Mouse (Mus musculus) neural tube, embryonic 11.5 days (tissue): ENCODE measurements around the gene Pdk2. TPM values are rescaled to one million over a fixed set of nuclear protein-coding genes. Genes with fewer than 3 reads are reported as not detected.

Experiments used
- ATAC-seq: fragments of 200-750 bp; cut with Nextera tagmentation; 2 replicates; pipeline ENCODE4 v1.8.0; 2017; ENCODE audit warnings: moderate number of reproducible peaks, mild to moderate bottlenecking, moderate TSS enrichment, moderate library complexity; ENCODE audit not compliant: insufficient read depth, low FRiP score, low TSS enrichment
- DNase-seq: peaks from one replicate; pipeline ENCODE4 v3.0.0-alpha.2; 2015; ENCODE audit warnings: low spot score
- H3K27ac ChIP-seq: fragments of 300-500 bp; sonication (generic); 2 replicates; pipeline ENCODE4 v1.5.1; 2014; ENCODE audit warnings: low read depth, mild to moderate bottlenecking, low read length
- H3K27me3 ChIP-seq: fragments of 300-500 bp; sonication (generic); 2 replicates; pipeline ENCODE4 v1.6.1; 2014; ENCODE audit warnings: mild to moderate bottlenecking, low read length, mixed read lengths; ENCODE audit not compliant: control insufficient read depth, insufficient read depth
- H3K36me3 ChIP-seq: fragments of 300-500 bp; sonication (generic); 2 replicates; pipeline ENCODE4 v1.6.1; 2014; ENCODE audit warnings: mild to moderate bottlenecking, low read length, moderate library complexity, mixed read lengths; ENCODE audit not compliant: control insufficient read depth, insufficient read depth
- H3K4me1 ChIP-seq: fragments of 300-500 bp; sonication (generic); 2 replicates; pipeline ENCODE4 v1.6.1; 2014; ENCODE audit warnings: low read length, mixed read lengths; ENCODE audit not compliant: control insufficient read depth, insufficient read depth
- H3K4me2 ChIP-seq: fragments of 300-500 bp; sonication (generic); 2 replicates; pipeline ENCODE4 v1.6.1; 2014; ENCODE audit warnings: low read depth, mild to moderate bottlenecking, moderate library complexity
- H3K4me3 ChIP-seq: fragments of 300-500 bp; sonication (generic); 2 replicates; pipeline ENCODE4 v1.5.1; 2014; ENCODE audit warnings: low read depth, low read length
- H3K9ac ChIP-seq: fragments of 300-500 bp; sonication (generic); 2 replicates; pipeline ENCODE4 v1.6.1; 2014; ENCODE audit warnings: mild to moderate bottlenecking, low read length
- H3K9me3 ChIP-seq: fragments of 300-500 bp; sonication (generic); 2 replicates; pipeline ENCODE4 v1.6.1; 2016; ENCODE audit warnings: low read length; ENCODE audit not compliant: control insufficient read depth
- WGBS: fragments of 180-500 bp; shearing (Covaris S2); extraction: QIAGEN DNeasy Blood & Tissue Kit; methylation state at CpG from one replicate; pipeline ENCODE4 v1.1.7; 2014; 5-methylcytosine and 5-hydroxymethylcytosine counted together
- polyA plus RNA-seq: library from polyadenylated mRNA; unstranded; fragments of >200 nt; fragmentation: Nextera tagmentation; extraction: Ambion mirVana; gene quantifications from 2 replicates; pipeline ENCODE4 v1.2.1, GENCODE M21; 2014

Gene Pdk2
- polyA plus RNA-seq = 16.2 and 17.9 TPM in 2 replicates

- no peak within 1 kb of the TSS for H3K27ac ChIP-seq
- peak; percentile 97 for ATAC-seq
- peak within 1 kb of the TSS; percentile 95 for H3K4me2 ChIP-seq
Measured at GRCm38 (mm10) chr11:95041139-95041609, at the start of gene Pdk2. Gene Pdk2 (minus strand): TSS chr11:95041354.

GRCm38 (mm10) chr11:95088857-95089779, 48.0 kb upstream of the Pdk2 start:
- no peak for ATAC-seq
- DNase-seq = no peak

More at GRCm38 (mm10) chr11:95041139-95041609, at the start of gene Pdk2:
- H3K9ac ChIP-seq = peak within 1 kb of the TSS; percentile 69
- peak; percentile 97 for DNase-seq
- under 1% methylated on average over 41 of the region's 41 CpGs for WGBS
- H3K27me3 ChIP-seq = no peaks in the 10 kb centered on the region
- peaks cover 6% of the 10 kb centered on the region for H3K4me1 ChIP-seq
- H3K36me3 ChIP-seq = no peaks in the 10 kb centered on the region
- peak within 1 kb of the TSS; percentile 68 for H3K4me3 ChIP-seq
- no peaks in the 10 kb centered on the region for H3K9me3 ChIP-seq

GRCm38 (mm10) chr11:95088286-95088685, 47.1 kb upstream of the Pdk2 start:
- H3K9ac ChIP-seq = no peak overlapping the region
- DNase-seq = no peak
- no peak overlapping the region for H3K27ac ChIP-seq
- no peak for ATAC-seq
- no peak overlapping the region for H3K4me3 ChIP-seq
- H3K4me2 ChIP-seq = no peak overlapping the region
- no peaks in the 10 kb centered on the region for H3K9me3 ChIP-seq
- H3K4me1 ChIP-seq = no peaks in the 10 kb centered on the region
- WGBS = 54% methylated on average over 7 of the region's 7 CpGs
- no peaks in the 10 kb centered on the region for H3K27me3 ChIP-seq
- H3K36me3 ChIP-seq = no peaks in the 10 kb centered on the region

More at GRCm38 (mm10) chr11:95088857-95089779, 48.0 kb upstream of the Pdk2 start:
- H3K27ac ChIP-seq = no peak overlapping the region
- no peak overlapping the region for H3K4me3 ChIP-seq
- no peak overlapping the region for H3K9ac ChIP-seq
- no peaks in the 10 kb centered on the region for H3K4me1 ChIP-seq
- 70% methylated on average over 16 of the region's 16 CpGs for WGBS
- H3K36me3 ChIP-seq = no peaks in the 10 kb centered on the region
- H3K27me3 ChIP-seq = no peaks in the 10 kb centered on the region
- H3K9me3 ChIP-seq = no peaks in the 10 kb centered on the region
- no peak overlapping the region for H3K4me2 ChIP-seq

- WGBS = 79% methylated on average over 17 of the region's 17 CpGs
- no peak for ATAC-seq
- H3K36me3 ChIP-seq = no peaks in the 10 kb centered on the region
- no peak overlapping the region for H3K9ac ChIP-seq
- no peaks in the 10 kb centered on the region for H3K27me3 ChIP-seq
- H3K4me3 ChIP-seq = no peak overlapping the region
- DNase-seq = no peak
- H3K9me3 ChIP-seq = no peaks in the 10 kb centered on the region
- no peak overlapping the region for H3K27ac ChIP-seq
- H3K4me1 ChIP-seq = no peaks in the 10 kb centered on the region
- no peak overlapping the region for H3K4me2 ChIP-seq
Measured at GRCm38 (mm10) chr11:95087301-95088228, 46.4 kb upstream of the Pdk2 start.

- Histone ChIP-seq H3K4me3 (no peak overlapping the region), H3K27ac (no peak overlapping the region), H3K4me2 (no peak overlapping the region), H3K9me3 (no peaks in the 10 kb centered on the region), H3K27me3 (no peaks in the 10 kb centered on the region), H3K4me1 (no peaks in the 10 kb centered on the region), H3K36me3 (no peaks in the 10 kb centered on the region), H3K9ac (no peak overlapping the region)
- ATAC-seq = no peak
- whole genome bisulfite sequencing = 54% methylated on average over 5 of the region's 5 CpGs
- DNase-seq = no peak
Measured at GRCm38 (mm10) chr11:95086229-95086628, 45.1 kb upstream of the Pdk2 start.

GRCm38 (mm10) chr11:95085710-95086109, 44.6 kb upstream of the Pdk2 start:
- 16% methylated on average over 5 of the region's 5 CpGs for WGBS
- no peaks in the 10 kb centered on the region for H3K4me1 ChIP-seq
- ATAC-seq (no peak), DNase-seq (no peak)
- H3K9me3 ChIP-seq = no peaks in the 10 kb centered on the region
- H3K4me3 ChIP-seq = no peak overlapping the region
- H3K27ac ChIP-seq = no peak overlapping the region
- no peaks in the 10 kb centered on the region for H3K36me3 ChIP-seq
- no peaks in the 10 kb centered on the region for H3K27me3 ChIP-seq
- no peak overlapping the region for H3K9ac ChIP-seq
- no peak overlapping the region for H3K4me2 ChIP-seq

GRCm38 (mm10) chr11:95084811-95085382, 43.7 kb upstream of the Pdk2 start:
- no peaks in the 10 kb centered on the region for H3K36me3 ChIP-seq
- ATAC-seq = no peak
- no peaks in the 10 kb centered on the region for H3K4me1 ChIP-seq
- no peak for DNase-seq
- no peak overlapping the region for H3K27ac ChIP-seq
- H3K27me3 ChIP-seq = no peaks in the 10 kb centered on the region
- H3K9me3 ChIP-seq = no peaks in the 10 kb centered on the region
- H3K4me3 ChIP-seq = no peak overlapping the region
- WGBS = 40% methylated on average over 5 of the region's 5 CpGs
- no peak overlapping the region for H3K4me2 ChIP-seq
- H3K9ac ChIP-seq = no peak overlapping the region

GRCm38 (mm10) chr11:95084175-95084574, 43.0 kb upstream of the Pdk2 start:
- 27% methylated on average over 4 of the region's 4 CpGs for WGBS
- DNase-seq (no peak), ATAC-seq (no peak)
- Histone ChIP-seq H3K9me3 (no peaks in the 10 kb centered on the region), H3K36me3 (no peaks in the 10 kb centered on the region), H3K27ac (no peak overlapping the region), H3K4me3 (no peak overlapping the region), H3K9ac (no peak overlapping the region), H3K4me2 (no peak overlapping the region), H3K27me3 (0 out of 2 replicates have a peak, but pooled peaks cover 3% of the 10 kb centered on the region), H3K4me1 (no peaks in the 10 kb centered on the region)
